ENCODE assay signal across 23 mouse cellular contexts in genomic region chr16:24567562-24567961, GRCm38 (mm10).
DNase-seq lines count a peak whose midpoint lies in the region; ATAC-seq and TF ChIP-seq lines count a peak whose summit lies in the region.
"Had no signal": no experiment of that assay in that cellular context is flagged by ENCODE, and none has a peak within 500 bp of the region (broad histone marks: within the 10 kb centered on the region; RNA-seq: fewer than 3 reads in every experiment).

No protein-coding gene starts in this region.

- WGBS in lung, embryonic 16.5 days = 77% methylated on average over 3 of the region's 3 CpGs
- WGBS in midbrain, embryonic 15.5 days = 87% methylated on average over 3 of the region's 3 CpGs
- WGBS in midbrain, embryonic 16.5 days = 90% methylated on average over 3 of the region's 3 CpGs

- no peak overlapping the region for H3K9ac ChIP-seq in lung, embryonic 16.5 days (ENCODE audit: low read length)
- no peak overlapping the region for H3K9ac ChIP-seq in midbrain, embryonic 15.5 days
- H3K9ac ChIP-seq in midbrain, embryonic 16.5 days (ENCODE audit: low read depth, low read length) = no peak overlapping the region
- H3K9ac ChIP-seq: embryonic facial prominence, embryonic 12.5 days; forebrain, embryonic 13.5 days; heart, embryonic 13.5 days; hindbrain, embryonic 12.5 days; hindbrain, embryonic 15.5 days had no signal

- H3K4me1 ChIP-seq in lung, embryonic 16.5 days (replicated peaks; ENCODE audit: control insufficient read depth, insufficient read depth, low read length) = peaks cover 34% of the 10 kb centered on the region
- 0 out of 2 replicates have a peak, but pooled peaks cover 2% of the 10 kb centered on the region for H3K4me1 ChIP-seq in midbrain, embryonic 15.5 days
- no peaks in the 10 kb centered on the region for H3K4me1 ChIP-seq in midbrain, embryonic 16.5 days (ENCODE audit: control insufficient read depth, insufficient read depth, low read length)

- no peak for DNase-seq in gastrocnemius, adult 2 months
- no peak for DNase-seq in gastrocnemius, postnatal 14 days
- no peak for DNase-seq in lung, postnatal 36 days
- no peak for DNase-seq in embryo, embryonic 10.5 days (ENCODE audit: low spot score)
- DNase-seq: cerebellum, adult 11-12 months; cerebellum, adult 8-10 months; cerebellum, postnatal 10 days; cerebellum, postnatal 36 days; gastrocnemius, postnatal 25 days; heart, adult 18-20 months; heart, postnatal 14 days had no signal

- TF ChIP-seq CTCF in gastrocnemius, adult 2 months (IDR thresholded peaks at IDR 0.05) = no peak

- intact Hi-C loops in gastrocnemius, adult 2 months (cut with DNase I) = loop anchor here (5.0 to 10.0 kb wide), 3 partner anchors 413 to 585 kb away; no protein-coding TSS in a partner anchor
- intact Hi-C loops in gastrocnemius, postnatal 14 days (cut with DNase I; ENCODE audit: low total_unique reads) = loop anchor here (10.0 kb wide), 1 partner anchor 63 kb away; no protein-coding TSS in a partner anchor

- H3K9me3 ChIP-seq in lung, embryonic 16.5 days (ENCODE audit: control insufficient read depth, low read length) = no peaks in the 10 kb centered on the region
- no peaks in the 10 kb centered on the region for H3K9me3 ChIP-seq in midbrain, embryonic 15.5 days
- no peaks in the 10 kb centered on the region for H3K9me3 ChIP-seq in midbrain, embryonic 16.5 days (replicated peaks; ENCODE audit: control insufficient read depth, low read length, poor library complexity, severe bottlenecking)
- H3K9me3 ChIP-seq: embryonic facial prominence, embryonic 12.5 days; forebrain, embryonic 10.5 days; forebrain, embryonic 13.5 days; heart, embryonic 13.5 days; hindbrain, embryonic 12.5 days; hindbrain, embryonic 15.5 days had no signal

- H3K27ac ChIP-seq in gastrocnemius, adult 2 months = peak overlapping the region; percentile 88
- peak overlapping the region; percentile 65 for H3K27ac ChIP-seq in lung, embryonic 16.5 days (ENCODE audit: low read length)
- H3K27ac ChIP-seq in midbrain, embryonic 15.5 days = no peak overlapping the region
- H3K27ac ChIP-seq in midbrain, embryonic 16.5 days (ENCODE audit: low read length) = no peak overlapping the region
- H3K27ac ChIP-seq: embryonic facial prominence, embryonic 12.5 days; forebrain, embryonic 10.5 days; forebrain, embryonic 13.5 days; heart, embryonic 13.5 days; hindbrain, embryonic 12.5 days; hindbrain, embryonic 15.5 days had no signal

- ATAC-seq in lung, embryonic 16.5 days (ENCODE audit: low read depth) = no peak
- ATAC-seq in midbrain, embryonic 15.5 days (replicated peaks) = 0 out of 2 replicates have a peak, but pooled peaks have one; percentile 60
- no peak for ATAC-seq in midbrain, embryonic 16.5 days
- ATAC-seq: activated CD4-positive, CD25-positive, alpha-beta regulatory T cell, adult 4 months; CD4-positive, CD25-positive, alpha-beta regulatory T cell, adult 4 months; forebrain, embryonic 13.5 days; forebrain, embryonic 16.5 days had no signal

- 0 out of 2 replicates have a peak, but pooled peaks cover 2% of the 10 kb centered on the region for H3K36me3 ChIP-seq in lung, embryonic 16.5 days (ENCODE audit: control insufficient read depth, insufficient read depth, low read length)
- no peaks in the 10 kb centered on the region for H3K36me3 ChIP-seq in midbrain, embryonic 15.5 days (replicated peaks)
- no peaks in the 10 kb centered on the region for H3K36me3 ChIP-seq in midbrain, embryonic 16.5 days (ENCODE audit: control insufficient read depth, insufficient read depth, low read length)
- H3K36me3 ChIP-seq: embryonic facial prominence, embryonic 12.5 days; forebrain, embryonic 10.5 days; heart, embryonic 13.5 days; hindbrain, embryonic 12.5 days; hindbrain, embryonic 15.5 days had no signal

- no peak overlapping the region for H3K4me2 ChIP-seq in lung, embryonic 16.5 days (ENCODE audit: low read depth, low read length)
- H3K4me2 ChIP-seq in midbrain, embryonic 15.5 days = no peak overlapping the region
- no peak overlapping the region for H3K4me2 ChIP-seq in midbrain, embryonic 16.5 days (ENCODE audit: low read length)
- H3K4me2 ChIP-seq: embryonic facial prominence, embryonic 12.5 days; forebrain, embryonic 13.5 days; heart, embryonic 13.5 days; hindbrain, embryonic 12.5 days; hindbrain, embryonic 15.5 days had no signal

- no peak overlapping the region for H3K4me3 ChIP-seq in gastrocnemius, adult 2 months
- no peak overlapping the region for H3K4me3 ChIP-seq in lung, embryonic 16.5 days (ENCODE audit: low read length)
- H3K4me3 ChIP-seq in midbrain, embryonic 15.5 days = no peak overlapping the region
- H3K4me3 ChIP-seq in midbrain, embryonic 16.5 days (ENCODE audit: low read depth, low read length) = no peak overlapping the region
- H3K4me3 ChIP-seq: embryonic facial prominence, embryonic 12.5 days; forebrain, embryonic 10.5 days; forebrain, embryonic 13.5 days; heart, embryonic 13.5 days; hindbrain, embryonic 12.5 days; hindbrain, embryonic 15.5 days had no signal

- H3K27me3 ChIP-seq in lung, embryonic 16.5 days (ENCODE audit: control insufficient read depth, insufficient read depth, low read depth, low read length) = no peaks in the 10 kb centered on the region
- no peaks in the 10 kb centered on the region for H3K27me3 ChIP-seq in midbrain, embryonic 15.5 days (replicated peaks)
- no peaks in the 10 kb centered on the region for H3K27me3 ChIP-seq in midbrain, embryonic 16.5 days (ENCODE audit: control insufficient read depth, insufficient read depth, low read depth, low read length)
- H3K27me3 ChIP-seq: embryonic facial prominence, embryonic 12.5 days; forebrain, embryonic 13.5 days; heart, embryonic 13.5 days; hindbrain, embryonic 12.5 days; hindbrain, embryonic 15.5 days had no signal

Comparison
In these comparisons a context has a peak if more than half of its experiments do, and no peak if none do; other contexts are left out.
1. H3K27ac ChIP-seq: peak in gastrocnemius, adult 2 months (single experiment) and lung, embryonic 16.5 days (single experiment); none in midbrain, embryonic 15.5 days (single experiment) and midbrain, embryonic 16.5 days (single experiment).